Mouse (Mus musculus): ENCODE data around the gene Slc25a39.
"Not testable (repeated sequence)": the region's sequence is repeated elsewhere in the genome, so short reads cannot be mapped to it uniquely, and the experiment has no call there.

Gene Slc25a39

DNA sequence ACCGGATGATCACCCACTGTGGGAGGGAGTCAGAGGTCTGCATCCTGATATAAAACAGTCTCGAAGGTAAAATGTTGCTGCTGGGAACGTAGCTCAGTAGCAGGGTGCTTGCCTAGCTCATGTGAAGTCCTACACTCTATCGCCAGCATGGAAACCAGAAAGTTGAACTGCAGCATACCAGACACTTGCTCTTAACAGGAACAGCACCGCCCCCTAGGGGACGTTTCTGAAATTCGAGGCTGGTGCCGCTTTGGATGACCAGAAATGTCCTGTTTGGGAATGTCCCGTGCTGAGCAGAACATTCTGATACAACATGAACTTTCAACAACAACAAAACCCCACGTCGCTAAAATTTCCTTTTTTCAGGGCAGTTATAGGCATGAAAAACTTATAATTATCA lies 4.0 kb upstream of the Slc25a39 start:
- peak; percentile 91 for DNase-seq (ENCODE audit: low read depth, low spot score)

DNA sequence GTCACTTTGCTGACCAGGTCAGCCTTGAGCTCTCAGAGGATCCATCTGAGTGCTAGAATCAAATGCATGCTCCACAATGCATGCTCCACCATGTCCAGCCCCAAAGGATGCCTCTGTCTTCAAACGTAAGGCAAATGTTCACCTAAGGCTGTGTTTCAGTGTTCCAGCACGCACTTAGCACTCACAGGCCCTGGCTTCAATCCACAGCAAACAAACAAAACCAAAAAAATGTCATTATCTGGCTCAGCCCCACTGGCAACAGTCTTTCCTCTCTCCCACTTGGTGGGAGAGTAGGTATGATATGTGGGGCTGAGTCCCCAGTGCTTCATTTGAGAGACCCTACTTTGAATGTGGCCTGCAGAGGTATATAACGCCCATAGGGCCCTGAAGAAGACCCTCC lies 3.3 kb upstream of the Slc25a39 start:
- DNase-seq (ENCODE audit: low read depth, low spot score), result no peak

DNA sequence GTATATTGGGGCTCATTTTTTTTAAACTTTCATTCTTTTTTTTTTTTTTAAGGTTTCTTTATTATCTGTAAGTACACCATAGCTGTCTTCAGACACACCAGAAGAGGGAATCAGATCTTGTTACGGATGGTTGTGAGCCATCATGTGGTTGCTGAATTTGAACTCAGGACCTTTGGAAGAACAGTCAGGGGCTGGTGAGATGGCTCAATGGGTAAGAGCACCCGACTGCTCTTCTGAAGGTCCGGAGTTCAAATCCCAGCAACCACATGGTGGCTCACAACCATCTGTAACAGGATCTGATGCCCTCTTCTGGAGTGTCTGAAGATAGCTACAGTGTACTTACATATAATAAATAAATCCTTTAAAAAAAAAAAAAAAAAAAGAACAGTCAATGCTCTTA lies 2.6 kb upstream of the Slc25a39 start:
- not testable (repeated sequence) for DNase-seq (ENCODE audit: low read depth, low spot score)

DNA sequence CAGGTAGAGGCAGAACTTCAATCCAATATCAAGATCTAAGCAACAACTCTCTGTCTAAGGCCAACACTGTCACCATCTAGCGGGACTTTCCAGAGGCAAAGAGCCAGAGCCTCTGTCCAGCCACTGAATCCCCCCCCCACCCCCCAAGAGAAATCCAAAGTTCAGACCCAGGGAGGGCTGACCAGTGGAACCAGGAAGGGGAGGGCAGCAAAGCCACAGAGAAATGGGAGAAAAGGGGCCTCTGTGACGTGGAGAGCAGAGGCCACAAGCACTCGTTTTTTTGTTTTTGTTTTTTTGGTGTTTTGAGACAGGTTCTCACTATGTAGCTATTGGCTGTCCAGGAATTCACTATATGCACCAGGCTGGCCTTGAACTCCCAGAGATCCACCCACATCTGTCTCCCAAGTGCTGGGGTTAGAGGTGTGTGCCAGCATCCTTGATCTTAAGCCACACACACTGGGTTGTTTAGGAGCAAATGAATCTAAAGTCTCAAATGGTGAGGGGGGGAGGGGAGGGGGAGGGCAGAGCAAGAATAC lies 2.1 kb upstream of the Slc25a39 start:
- DNase-seq (ENCODE audit: low read depth, low spot score), result no peak

DNA sequence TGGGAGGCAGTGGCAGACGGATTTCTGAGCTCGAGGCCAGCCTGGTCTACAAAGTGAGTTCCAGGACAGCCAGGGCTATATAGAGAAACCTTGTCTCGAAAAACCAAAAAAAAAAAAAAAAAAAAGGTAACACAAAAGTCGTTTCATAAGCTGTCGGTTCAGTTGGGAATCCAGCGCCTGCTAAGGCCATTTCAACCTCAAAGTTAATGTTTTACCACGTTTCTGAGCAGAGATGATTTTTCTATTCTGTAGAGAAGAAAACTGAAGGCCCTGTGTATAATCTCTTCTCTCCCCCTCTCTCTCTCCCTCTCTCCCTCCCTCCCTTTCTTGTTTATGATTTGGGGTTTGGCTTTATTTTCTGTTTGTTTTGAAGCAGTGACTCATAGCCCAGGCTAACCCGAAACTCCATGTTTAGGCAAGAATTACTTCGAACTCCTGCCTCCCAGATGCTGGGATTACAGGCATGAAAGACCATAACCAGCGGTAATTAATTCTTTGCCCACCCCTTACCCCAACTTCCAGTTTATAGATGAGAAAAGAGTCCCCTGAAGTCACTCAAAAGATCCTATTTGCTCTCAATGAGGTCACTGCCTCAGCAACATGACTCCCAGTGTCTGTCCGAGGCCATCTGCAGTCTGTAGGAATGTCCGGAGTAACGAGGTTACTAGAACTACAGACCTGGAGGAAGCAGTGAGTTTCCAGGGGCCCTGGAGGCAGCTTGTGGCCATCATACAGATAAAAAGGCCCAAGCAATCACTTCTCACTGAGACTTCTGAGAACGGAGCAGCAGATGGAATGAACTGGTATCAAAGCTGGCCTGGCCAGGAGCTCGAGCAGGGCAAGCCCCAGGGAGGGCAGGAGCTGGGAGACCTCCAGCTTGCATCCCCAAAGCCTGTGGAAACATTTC lies 1.4 kb upstream of the Slc25a39 start:
- no peak for DNase-seq (ENCODE audit: low read depth, low spot score)

DNA sequence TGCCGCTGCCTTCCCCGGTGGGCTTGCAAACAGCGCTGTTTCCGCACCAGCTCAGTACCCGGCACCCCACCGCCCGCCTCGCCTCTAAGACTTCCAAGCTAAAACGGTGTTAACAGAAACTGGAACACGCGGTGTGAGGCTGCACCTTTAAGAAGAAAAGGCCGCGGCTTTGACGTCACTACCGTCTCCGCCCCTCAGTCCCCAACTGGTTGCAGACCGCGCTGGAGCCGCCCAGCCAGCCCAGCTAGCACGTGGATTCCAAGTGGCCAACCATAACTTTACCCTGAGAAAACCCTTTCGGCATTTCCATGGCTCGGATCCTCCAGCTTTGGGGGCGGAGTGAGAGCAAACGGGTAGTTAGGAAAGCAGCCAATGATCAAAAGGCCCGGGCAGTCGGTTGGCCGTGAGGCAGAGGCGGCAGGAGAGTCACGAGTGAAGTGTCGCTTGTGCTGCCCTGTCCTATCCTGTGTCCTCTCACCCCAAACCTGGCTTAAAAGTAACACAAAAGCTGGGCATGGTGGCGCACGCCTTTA lies 664 bp upstream of the Slc25a39 start:
- peak; percentile 99 for DNase-seq (ENCODE audit: low read depth, low spot score)

DNA sequence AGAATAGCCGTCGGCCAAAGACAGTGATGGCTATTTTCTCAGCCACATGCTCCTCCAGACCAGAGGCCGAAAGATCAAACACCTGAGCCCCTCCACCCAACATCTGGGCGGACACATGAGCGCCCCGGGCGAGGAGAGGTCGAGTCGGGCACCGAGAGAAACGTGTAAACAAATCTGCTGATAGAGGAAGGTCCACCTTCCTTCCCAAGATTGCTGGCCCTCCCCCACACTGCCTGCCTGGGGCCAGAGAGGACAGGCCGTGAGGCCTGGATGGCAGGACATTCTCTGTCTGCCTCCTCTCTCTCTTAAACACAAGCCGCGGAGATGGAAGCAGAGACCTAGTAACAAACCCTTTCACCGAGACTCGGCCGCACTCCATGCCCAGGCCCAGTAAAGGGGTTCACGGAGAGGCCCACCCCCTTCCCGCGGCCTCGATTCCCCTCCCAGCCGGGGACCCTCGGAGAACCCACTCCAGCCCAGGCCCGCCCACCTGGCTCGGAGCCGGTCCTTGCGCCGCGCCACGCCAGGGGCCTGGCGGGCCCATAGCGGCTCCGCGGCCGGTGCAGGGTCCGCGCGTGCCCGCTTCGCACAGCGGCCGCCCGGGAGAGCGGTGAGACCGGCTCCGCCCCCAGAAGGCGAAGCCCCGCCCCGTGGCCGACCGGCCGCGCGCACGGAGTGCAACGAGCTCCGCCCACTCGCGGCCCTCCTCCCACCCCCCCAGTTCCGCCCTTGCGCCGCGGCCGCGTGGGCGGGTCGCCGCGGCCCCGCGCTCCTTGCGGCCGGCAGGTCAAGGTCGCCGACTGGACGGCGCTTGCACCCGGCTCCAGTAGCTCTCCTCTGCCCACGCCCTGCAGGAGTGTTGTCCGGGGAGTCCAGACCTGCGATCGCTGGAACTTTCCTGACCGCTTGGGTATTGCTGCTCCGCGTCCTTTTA lies 579 bp downstream of the Slc25a39 start:
- DNase-seq (ENCODE audit: low read depth, low spot score), result peak; percentile 88

DNA sequence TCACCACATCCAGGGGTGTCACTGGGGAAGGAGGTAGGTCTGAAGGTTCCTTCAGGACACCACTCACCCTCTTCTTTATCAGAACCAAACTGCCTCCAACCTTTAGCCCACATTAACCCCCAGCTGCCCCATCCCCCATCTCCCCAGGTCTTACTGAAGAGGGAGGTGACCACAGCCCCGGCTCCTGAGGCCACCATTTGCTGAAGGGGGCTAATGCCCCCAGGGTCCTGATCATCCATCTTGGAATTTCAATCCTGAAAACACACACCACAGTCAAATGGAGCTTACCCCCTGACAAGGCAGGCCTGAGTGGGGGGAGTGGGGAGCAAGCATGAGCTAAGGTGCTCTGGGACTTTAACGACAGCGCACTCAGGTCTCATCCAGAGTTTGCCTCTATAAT lies 1.3 kb downstream of the Slc25a39 start:
- DNase-seq (ENCODE audit: low read depth, low spot score), result no peak

DNA sequence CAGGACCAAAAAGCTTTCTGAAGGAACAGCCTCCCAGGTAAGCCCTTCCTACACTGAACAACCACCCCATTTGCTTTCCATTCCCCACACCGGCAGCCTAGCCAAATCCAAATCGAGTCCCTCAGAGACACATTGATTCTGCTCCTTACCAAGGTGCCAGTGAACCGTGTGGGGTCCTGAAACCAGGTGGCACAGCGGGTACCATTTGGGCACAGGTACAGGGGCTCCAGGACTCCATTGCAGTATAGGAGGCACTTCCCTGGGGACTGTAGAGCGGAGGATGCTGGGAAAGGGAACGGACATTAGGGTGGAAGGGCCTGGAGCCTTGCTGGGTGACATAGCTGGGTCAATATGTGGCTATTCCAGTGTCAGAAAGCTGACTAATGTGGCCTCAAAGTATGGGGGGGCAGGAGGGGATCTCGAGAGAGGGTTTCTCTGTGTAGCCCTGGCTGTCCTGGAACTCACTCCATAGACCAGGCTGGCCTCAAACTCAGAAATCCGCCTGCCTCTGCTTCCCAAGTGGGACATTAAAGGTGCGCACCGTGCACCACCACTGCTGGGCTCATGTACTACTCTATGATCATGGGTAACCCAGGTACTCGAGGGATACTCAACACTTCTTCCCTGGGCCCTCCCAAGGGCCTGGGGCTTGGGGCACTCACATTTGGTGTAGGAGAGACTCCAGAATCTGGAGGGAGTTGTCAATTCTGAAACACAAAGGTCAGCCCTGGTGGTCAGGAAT lies 2.0 kb downstream of the Slc25a39 start:
- no peak for DNase-seq (ENCODE audit: low read depth, low spot score)

DNA sequence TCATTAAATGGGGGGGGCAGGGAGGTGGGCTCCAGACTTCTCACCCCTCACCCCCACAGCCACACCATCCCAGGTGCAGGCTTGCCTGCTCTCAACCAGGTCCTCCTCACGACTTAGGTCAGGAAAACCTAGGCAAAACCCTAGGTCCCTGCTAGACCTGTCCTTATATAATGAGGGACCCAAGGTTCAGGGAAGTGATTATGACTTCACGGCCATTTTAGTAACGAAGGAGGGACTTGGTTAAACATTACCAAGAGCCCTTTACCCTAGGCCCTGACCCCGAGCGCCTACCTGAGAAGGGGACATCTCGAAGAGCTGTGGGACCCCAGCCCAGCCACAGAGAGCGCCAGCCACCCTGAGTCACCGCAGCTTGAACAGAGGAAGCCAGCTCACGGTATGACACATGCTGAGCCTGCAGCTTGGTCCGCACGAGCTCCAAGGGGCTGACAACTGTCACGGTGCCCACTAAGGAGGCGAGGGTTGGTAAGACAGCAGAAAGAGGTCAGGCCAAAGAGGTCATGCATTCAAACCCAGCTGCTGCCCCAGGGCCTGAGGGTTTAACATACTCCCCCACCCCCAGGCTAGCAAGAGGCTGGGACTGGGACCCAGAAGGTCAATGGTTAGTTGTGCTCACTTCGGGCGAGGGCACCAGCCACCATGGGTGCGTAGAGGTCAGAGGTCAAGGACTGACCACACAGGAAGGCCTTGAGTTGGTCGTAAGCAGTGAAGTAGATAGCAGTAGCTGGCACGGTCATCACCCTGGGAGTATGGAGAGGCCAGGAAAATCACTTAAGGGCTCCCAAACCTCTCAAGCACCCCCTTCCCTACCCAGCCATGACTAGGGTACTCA lies 3.4 kb downstream of the Slc25a39 start:
- no peak for DNase-seq (ENCODE audit: low read depth, low spot score)

DNA sequence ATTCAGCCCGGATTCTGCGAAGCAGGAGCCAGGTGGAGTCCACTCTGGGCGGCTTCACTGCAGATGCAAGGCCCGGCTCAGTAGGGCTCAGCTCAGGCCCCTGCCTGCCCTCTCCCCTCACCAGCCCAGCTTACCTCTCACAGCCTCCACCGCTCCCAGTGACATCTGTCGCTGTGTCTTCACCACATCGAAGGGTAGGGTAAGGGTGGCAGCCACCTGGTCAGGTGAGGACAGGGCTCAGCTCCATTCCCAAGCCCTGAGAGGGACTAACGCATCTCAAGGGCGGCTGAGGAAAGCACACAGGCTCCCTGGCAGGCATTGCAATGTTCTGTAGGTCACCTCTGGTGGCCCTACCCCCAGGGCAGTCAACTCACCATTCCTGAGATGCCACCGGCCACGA lies 4.1 kb downstream of the Slc25a39 start:
- no peak for DNase-seq (ENCODE audit: low read depth, low spot score)

DNA sequence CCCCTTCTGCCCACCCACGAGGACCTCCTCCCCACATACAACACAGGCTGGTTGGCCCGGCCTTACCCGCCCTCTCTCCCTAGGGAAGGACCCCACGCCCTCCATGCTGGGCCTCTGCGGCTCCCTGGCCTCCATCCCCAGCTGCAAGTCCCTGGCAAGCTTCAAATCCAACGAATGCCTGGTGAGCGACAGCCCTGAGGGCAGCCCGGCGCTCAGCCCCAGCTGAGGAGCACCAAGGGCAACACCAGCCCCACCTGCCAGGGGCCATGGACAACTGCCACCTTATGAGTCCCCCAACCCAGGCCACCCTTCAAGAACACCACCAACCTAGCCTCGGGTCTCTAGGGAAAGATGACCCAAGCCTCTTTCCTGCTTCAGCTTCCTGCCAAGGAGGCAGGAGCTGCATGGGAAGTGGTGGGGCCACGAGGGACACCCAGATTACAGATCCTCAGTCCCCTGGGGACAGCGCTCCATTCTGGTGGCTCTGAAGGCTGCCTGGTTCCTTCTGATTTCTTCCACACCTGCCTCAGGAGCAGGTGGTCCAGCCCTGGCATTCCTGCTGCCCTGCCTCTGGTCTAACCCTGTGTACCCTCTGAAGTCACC lies 5.7 kb downstream of the Slc25a39 start:
- DNase-seq (ENCODE audit: low read depth, low spot score), result no peak

DNA sequence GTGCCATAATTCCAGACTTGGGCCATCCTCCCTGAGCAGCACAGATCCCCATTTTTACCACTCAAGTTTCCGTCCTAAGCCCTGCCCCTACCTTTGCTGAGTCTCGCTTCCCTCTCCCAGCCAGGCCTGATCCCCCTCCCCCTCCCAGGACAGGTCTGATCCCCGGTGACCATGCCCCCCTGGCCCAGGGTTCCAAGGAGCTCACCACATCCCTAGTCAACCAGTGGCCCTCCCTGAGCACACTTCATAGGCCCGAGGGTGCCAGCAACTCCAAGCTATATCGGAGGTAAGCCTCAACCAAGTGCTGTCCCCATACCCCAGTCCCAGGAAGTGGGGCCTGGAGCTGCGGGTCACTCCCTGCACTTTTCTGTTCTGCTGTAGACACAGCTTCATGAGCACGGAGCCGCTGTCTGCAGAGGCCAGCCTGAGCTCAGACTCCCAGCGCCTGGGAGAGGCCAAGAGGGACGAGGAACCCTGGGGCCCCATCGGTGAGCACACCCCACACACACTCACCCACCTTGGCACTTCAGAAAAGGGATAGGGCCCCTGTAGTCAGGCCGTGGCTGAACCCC lies 7.1 kb downstream of the Slc25a39 start:
- no peak for DNase-seq (ENCODE audit: low read depth, low spot score)

DNA sequence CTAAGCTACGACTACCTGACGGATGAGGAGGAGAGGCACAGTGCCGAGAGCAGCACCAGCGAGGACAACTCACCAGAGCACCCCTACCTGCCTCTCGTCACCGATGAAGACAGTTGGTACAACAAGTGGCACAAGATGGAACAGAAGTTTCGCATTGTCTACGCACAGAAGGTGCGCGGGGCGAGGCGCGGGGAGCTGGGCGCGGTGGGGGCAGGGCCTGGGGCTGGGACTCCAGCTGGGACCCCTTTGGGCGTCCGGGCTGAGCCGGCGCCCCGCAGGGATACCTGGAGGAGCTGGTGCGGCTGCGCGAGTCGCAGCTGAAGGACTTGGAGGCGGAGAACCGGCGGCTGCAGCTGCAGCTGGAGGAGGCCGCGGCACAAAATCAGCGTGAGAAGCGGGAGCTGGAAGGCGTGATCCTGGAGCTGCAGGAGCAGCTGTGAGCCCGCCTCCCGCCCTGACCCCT lies 8.1 kb downstream of the Slc25a39 start:
- DNase-seq (ENCODE audit: low read depth, low spot score), result no peak

DNA sequence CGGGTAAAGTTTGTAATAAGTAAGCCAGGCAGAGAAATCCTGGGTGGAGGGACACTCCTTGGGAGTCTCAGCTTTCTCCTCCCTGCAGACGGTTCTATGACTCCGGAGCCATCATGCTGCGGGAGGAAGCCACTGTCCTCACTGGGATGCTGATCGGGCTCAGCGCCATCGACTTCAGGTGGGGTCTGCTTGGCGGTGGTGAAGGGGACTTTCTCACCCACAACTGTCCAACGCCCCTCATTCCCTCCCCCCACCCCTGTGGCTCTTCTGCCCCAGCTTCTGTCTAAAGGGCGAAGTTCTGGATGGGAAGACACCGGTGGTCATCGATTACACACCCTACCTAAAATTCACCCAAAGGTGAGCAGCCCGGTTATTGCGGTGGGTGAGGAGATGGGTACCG lies 8.6 kb downstream of the Slc25a39 start:
- no peak for DNase-seq (ENCODE audit: low read depth, low spot score)

DNA sequence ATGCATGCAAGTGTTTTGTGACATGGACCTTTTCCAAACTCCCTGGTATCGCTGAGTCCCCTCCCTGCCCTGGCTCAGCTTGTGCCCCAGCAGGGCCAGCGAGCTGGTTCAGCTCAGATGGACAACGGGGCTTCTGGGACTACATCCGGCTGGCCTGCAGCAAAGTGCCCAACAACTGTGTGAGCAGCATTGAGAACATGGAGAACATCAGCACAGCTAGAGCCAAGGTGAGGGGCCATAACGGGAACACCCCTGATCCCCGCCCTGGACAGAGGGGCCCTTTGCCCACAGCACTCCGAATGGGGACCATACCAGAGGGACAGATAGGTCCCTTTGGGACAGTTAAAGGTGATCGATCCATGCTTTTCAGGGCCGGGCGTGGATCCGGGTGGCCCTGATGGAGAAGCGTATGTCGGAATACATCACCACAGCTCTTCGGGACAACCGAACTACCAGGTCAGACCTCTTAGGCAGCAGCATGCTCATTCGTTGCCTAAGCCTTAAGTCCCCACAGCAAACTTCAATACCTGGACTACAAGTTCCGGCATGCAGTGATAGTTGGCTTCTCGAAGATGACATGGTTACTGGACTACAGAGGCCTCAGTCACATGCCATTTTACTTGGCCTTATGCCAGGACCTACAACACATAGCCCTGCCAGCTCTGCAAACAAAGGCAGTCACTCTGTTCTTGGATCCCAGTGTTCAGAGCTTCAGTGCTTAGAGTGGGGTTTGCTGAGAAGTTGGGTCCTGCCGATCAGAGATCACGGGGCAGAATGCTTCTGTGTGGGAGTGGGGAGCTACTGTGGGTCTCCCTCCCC lies 9.5 kb downstream of the Slc25a39 start:
- no peak for DNase-seq (ENCODE audit: low read depth, low spot score)

DNA sequence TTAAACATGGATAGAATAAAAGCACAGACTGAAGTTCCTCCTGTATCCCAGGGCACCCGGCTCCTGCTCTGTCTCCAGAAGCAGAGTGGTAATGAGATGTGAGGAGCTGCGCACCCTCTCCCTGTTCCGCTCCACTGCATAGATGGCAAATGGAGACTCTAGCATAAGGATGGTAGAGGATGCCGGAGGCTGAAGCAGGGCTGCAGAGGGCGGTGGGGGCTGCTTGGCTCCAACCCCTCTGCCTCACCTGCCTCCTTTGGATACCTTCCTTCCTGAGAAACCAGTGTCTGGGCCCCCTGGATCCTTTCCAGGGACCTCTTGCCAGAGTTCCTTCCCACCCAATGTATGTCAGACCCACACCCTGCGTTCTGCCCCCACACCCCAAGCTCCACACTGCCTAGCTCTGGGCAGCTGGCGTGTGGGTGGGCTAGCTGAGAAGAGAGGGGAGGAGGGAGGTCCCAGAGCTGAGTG lies 11.0 kb downstream of the Slc25a39 start:
- DNase-seq (ENCODE audit: low read depth, low spot score), result no peak

DNA sequence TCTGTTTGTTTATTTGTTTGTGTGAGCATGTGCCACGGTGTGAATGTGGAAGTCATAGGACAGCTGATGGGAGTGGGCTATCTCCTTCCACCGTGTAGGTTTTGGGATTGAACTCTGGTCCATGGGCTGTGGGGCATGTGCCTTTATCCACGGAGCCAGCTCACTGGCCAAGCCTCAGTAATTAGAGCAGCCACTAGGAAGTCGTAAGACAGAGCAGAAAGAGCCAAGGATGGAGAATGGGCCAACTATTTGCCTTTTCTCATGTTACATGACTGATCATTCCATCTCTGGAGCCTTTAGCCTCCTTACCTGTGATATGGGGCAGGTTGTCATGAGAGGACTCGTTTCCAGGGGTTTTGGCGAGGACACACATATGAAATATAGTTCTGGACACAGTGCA lies 11.5 kb downstream of the Slc25a39 start:
- no peak for DNase-seq (ENCODE audit: low read depth, low spot score)

DNA sequence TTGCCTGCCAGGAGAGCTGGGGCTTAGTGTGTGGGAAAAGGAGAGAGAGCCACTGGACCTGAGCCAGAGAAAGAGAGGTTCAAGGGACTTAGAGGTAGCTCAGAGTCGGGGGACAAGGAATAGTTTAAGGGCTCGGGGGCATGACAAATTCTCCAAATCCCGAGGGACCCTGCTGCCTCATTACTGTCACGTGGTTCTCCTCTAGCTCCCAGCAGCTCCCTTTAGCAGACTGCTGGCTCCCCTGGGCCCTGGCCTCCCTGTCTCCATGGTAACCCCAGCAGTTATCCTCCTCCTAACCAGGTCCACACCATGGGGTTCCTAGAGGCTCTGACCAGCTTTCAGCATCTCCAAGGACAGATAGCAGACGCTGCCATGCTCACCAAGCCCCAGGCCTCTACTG lies 12.5 kb downstream of the Slc25a39 start:
- no peak for DNase-seq (ENCODE audit: low read depth, low spot score)

Data from forelimb bud, embryonic 11.5 days (tissue).